Mouse (Mus musculus) hindbrain, embryonic 16.5 days (tissue): ENCODE results near the gene Olfr328. TPM values are rescaled to one million over a fixed set of nuclear protein-coding genes. Genes with fewer than 3 reads are reported as not detected.
"Not testable (repeated sequence)": the region's sequence is repeated elsewhere in the genome, so short reads cannot be mapped to it uniquely, and the experiment has no call there.

Experiments used
- ATAC-seq: fragments of 200-750 bp; cut with Nextera tagmentation; 2 replicates; pipeline ENCODE4 v1.8.0; 2017; ENCODE audit warnings: moderate TSS enrichment, moderate library complexity
- H3K27ac ChIP-seq: fragments of 300-500 bp; sonication (generic); 2 replicates; pipeline ENCODE4 v1.5.1; 2014; ENCODE audit warnings: low read depth, mild to moderate bottlenecking, control low read depth, low read length, moderate library complexity
- H3K27me3 ChIP-seq: fragments of 300-500 bp; sonication (generic); replicated peaks from 2 replicates; pipeline ENCODE4 v1.6.1; 2014; ENCODE audit warnings: low read length; ENCODE audit not compliant: control insufficient read depth, insufficient read depth
- H3K36me3 ChIP-seq: fragments of 300-500 bp; sonication (generic); 2 replicates; pipeline ENCODE4 v1.6.1; 2014; ENCODE audit warnings: mild to moderate bottlenecking, low read length, moderate library complexity, mixed read lengths; ENCODE audit not compliant: control insufficient read depth, insufficient read depth
- H3K4me1 ChIP-seq: fragments of 300-500 bp; sonication (generic); 2 replicates; pipeline ENCODE4 v1.6.1; 2014; ENCODE audit warnings: low read depth, low read length; ENCODE audit not compliant: control insufficient read depth, insufficient read depth
- H3K4me2 ChIP-seq: fragments of 300-500 bp; sonication (generic); 2 replicates; pipeline ENCODE4 v1.6.1; 2014; ENCODE audit warnings: mild to moderate bottlenecking, low read length, control low read depth, moderate library complexity
- H3K4me3 ChIP-seq: fragments of 300-500 bp; sonication (generic); 2 replicates; pipeline ENCODE4 v1.5.1; 2014; ENCODE audit warnings: mild to moderate bottlenecking, low read length, control low read depth, moderate library complexity
- H3K9ac ChIP-seq: fragments of 300-500 bp; sonication (generic); 2 replicates; pipeline ENCODE4 v1.6.1; 2014; ENCODE audit warnings: low read depth, mild to moderate bottlenecking, control low read depth, low read length, moderate library complexity
- H3K9me3 ChIP-seq: fragments of 300-500 bp; sonication (generic); 2 replicates; pipeline ENCODE4 v1.6.1; 2014; ENCODE audit warnings: mild to moderate bottlenecking, low read length, moderate library complexity; ENCODE audit not compliant: control insufficient read depth
- WGBS: fragments of 180-500 bp; shearing (Covaris S2); extraction: QIAGEN DNeasy Blood & Tissue Kit; methylation state at CpG from one replicate; pipeline ENCODE4 v1.1.7; 2014; 5-methylcytosine and 5-hydroxymethylcytosine counted together
- polyA plus RNA-seq: library from polyadenylated mRNA; unstranded; fragments of >200 nt; fragmentation: Nextera tagmentation; extraction: Ambion mirVana; gene quantifications from 2 replicates; pipeline ENCODE4 v1.2.1, GENCODE M21; 2015

Gene Olfr328
- polyA plus RNA-seq, 1 experiment from 2014 or later, result not detected

DNA sequence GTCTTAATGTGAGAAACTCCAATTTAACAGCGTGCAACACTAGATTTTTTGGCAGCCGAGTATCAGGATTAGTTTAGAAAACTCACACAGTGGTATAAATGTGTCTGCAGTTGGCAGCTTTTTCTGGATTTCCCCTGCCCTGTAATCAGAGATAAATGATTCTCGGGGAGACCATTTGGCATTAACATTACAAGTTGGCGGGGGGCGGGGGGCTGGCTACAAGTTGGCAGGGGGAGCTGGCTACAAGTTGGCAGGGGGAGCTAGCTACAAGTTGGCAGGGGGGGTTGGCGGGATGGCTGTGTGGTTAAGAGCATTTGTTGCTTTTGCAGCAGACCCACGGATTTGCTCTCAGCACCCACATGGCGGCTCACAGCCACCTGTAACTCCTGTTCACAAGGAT lies 23.2 kb upstream of the Olfr328 start:
- Histone ChIP-seq H3K4me2 (no peak overlapping the region), H3K36me3 (no peaks in the 10 kb centered on the region), H3K4me1 (no peaks in the 10 kb centered on the region), H3K4me3 (no peak overlapping the region), H3K9me3 (no peaks in the 10 kb centered on the region), H3K27me3 (no peaks in the 10 kb centered on the region), H3K27ac (no peak overlapping the region), H3K9ac (no peak overlapping the region)
- no peak for ATAC-seq
- WGBS, result 66% methylated on average over 8 of the region's 8 CpGs

DNA sequence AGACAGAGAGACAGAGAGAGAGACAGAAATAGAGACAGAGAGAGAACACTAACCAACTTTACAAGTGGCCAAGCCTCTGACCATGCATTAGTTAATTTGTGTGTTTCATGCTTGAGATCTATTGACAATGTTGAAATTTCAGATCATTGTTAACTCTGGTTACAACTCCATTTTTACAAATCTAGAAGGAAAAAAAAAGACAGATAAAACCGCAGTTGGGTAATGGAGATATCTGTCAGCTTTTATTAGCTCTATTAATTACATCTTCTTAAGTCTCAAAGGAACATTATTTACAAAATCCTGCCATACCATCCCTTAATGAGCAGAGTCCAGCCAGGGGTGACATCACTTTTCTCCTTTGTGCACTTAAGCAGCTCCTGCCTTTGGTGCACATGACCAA lies 22.0 kb upstream of the Olfr328 start, which contains the start of gene Olfr325:
Olfr325 (plus strand) TSS at position 301 of the 400 bp plus-strand sequence.
- 80% methylated on average over 1 of the region's 1 CpGs for WGBS
- H3K27me3 ChIP-seq, result no peaks in the 10 kb centered on the region
- no peaks in the 10 kb centered on the region for H3K9me3 ChIP-seq
- no peak within 1 kb of the TSS for H3K27ac ChIP-seq
- no peaks in the 10 kb centered on the region for H3K36me3 ChIP-seq
- H3K4me3 ChIP-seq, result no peak within 1 kb of the TSS
- H3K4me1 ChIP-seq, result no peaks in the 10 kb centered on the region
- no peak for ATAC-seq
- H3K4me2 ChIP-seq, result no peak within 1 kb of the TSS
- H3K9ac ChIP-seq, result no peak within 1 kb of the TSS

DNA sequence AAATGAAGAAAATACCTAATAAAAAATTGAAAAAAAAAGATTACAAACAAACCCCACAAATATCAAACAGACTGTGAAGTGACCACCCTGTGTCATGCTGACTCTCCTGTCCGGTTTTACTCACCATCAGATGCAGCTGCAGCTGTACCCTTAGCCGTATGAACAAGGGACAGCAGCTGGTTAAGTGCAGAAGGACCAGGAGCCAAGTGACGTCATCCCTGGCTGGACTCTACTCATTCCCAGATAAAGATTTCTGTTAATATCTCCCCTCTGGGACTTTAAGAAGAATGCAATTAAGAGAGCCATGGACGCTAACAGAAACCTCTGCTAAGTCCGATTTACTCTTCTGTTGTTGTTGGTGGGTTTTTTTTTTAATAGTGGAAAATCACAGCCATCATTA lies 15.0 kb upstream of the Olfr328 start, which contains the start of gene Olfr224:
Olfr224 (minus strand) TSS at position 149 of the 400 bp plus-strand sequence.
- H3K27me3 ChIP-seq, result no peaks in the 10 kb centered on the region
- ATAC-seq, result no peak
- H3K9ac ChIP-seq, result no peak within 1 kb of the TSS
- H3K4me1 ChIP-seq, result no peaks in the 10 kb centered on the region
- 72% methylated on average over 5 of the region's 5 CpGs for WGBS
- no peaks in the 10 kb centered on the region for H3K36me3 ChIP-seq
- no peak within 1 kb of the TSS for H3K4me2 ChIP-seq
- H3K27ac ChIP-seq, result no peak within 1 kb of the TSS
- no peaks in the 10 kb centered on the region for H3K9me3 ChIP-seq
- H3K4me3 ChIP-seq, result no peak within 1 kb of the TSS

- no peak within 1 kb of the TSS for H3K9ac ChIP-seq
- H3K27ac ChIP-seq, result no peak within 1 kb of the TSS
- ATAC-seq, result no peak
- no peaks in the 10 kb centered on the region for H3K9me3 ChIP-seq
- H3K4me1 ChIP-seq, result no peaks in the 10 kb centered on the region
- no peak within 1 kb of the TSS for H3K4me2 ChIP-seq
- H3K36me3 ChIP-seq, result no peaks in the 10 kb centered on the region
- no peaks in the 10 kb centered on the region for H3K27me3 ChIP-seq
- 84% methylated on average over 5 of the region's 5 CpGs for WGBS
- H3K4me3 ChIP-seq, result no peak within 1 kb of the TSS
Observed at GRCm38 (mm10) chr11:58546322-58546721, 9.1 kb downstream of the Olfr328 start, which contains the start of gene Olfr329-ps. Gene Olfr329-ps (minus strand): TSS chr11:58546422.

DNA sequence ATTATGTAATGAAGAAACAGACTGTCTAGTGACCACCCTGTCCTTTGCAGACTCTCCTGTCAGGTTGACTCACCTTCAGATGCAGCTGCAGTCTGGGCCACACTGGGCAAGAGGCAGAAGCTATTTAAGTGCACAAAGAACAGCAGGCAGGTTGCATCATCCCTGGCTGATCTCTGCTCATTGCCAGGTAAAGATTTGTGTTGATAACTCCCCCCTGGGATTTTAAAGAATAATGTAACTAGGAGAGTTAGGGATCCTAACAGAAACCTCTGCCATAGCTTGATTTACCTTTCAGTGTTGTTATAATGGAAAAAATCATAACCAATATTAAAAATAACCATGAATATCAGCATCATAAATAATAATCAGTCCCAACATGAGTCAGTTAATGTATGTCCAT lies 20.7 kb downstream of the Olfr328 start, which contains the start of gene Olfr330:
Olfr330 (minus strand) TSS at position 101 of the 400 bp plus-strand sequence.
- not testable (repeated sequence) for H3K36me3 ChIP-seq, H3K27me3 ChIP-seq, H3K4me3 ChIP-seq, H3K27ac ChIP-seq, H3K4me1 ChIP-seq, H3K9ac ChIP-seq, H3K4me2 ChIP-seq, H3K9me3 ChIP-seq, ATAC-seq

DNA sequence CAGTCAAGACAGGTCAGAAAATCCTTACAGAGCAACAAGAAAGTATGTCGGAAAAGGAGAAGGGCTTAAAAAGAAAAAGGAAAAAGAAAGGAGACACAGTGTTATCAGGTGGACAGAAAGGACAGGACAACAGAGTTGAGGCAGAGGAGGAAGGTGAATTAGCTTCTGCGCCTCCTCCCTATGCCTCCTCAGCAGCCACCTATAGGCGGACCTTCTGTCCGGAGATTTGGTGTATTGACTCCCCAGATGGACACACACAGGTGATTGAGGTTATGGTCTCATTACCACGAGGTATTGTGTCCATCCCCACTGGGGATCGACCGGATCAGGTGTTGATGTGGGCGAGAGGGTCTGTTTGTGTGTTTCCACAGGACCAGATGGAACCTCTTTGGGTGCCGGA lies 35.7 kb downstream of the Olfr328 start:
- H3K4me1 ChIP-seq, H3K4me2 ChIP-seq, ATAC-seq, H3K36me3 ChIP-seq, H3K9me3 ChIP-seq, H3K4me3 ChIP-seq, H3K27me3 ChIP-seq, H3K27ac ChIP-seq, H3K9ac ChIP-seq: not testable (repeated sequence)
- WGBS, result 93% methylated on average over 6 of the region's 9 CpGs

- not testable (repeated sequence) for H3K9me3 ChIP-seq, H3K4me2 ChIP-seq, H3K27me3 ChIP-seq, H3K4me3 ChIP-seq, H3K9ac ChIP-seq, H3K4me1 ChIP-seq, ATAC-seq, H3K36me3 ChIP-seq, H3K27ac ChIP-seq
- 91% methylated on average over 16 of the region's 18 CpGs for WGBS
Observed at GRCm38 (mm10) chr11:58518916-58519315, 36.5 kb downstream of the Olfr328 start.

DNA sequence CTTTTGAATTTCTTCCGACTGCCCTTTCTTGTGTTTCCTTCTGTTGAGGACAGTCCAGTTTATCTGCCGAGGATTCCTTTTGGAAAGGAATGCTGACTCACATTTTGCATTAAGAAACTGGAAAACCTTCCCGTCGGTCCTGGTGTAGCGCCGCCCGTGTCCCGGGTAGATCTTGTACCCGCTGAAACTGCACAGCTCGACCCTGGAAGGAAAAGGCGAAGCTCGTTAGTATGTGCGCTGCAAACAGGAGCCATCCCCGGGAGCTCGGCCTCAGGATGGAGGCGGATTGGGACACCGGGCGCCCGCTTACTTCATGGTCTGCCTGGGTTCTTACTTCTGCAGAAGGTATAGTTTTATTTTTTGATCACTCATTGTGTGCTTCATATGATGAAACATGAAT lies 46.4 kb downstream of the Olfr328 start:
- not testable (repeated sequence) for H3K36me3 ChIP-seq, H3K9me3 ChIP-seq, H3K27me3 ChIP-seq, H3K9ac ChIP-seq, H3K4me3 ChIP-seq, H3K4me1 ChIP-seq, ATAC-seq, H3K27ac ChIP-seq, H3K4me2 ChIP-seq
- WGBS, result 87% methylated on average over 19 of the region's 19 CpGs

DNA sequence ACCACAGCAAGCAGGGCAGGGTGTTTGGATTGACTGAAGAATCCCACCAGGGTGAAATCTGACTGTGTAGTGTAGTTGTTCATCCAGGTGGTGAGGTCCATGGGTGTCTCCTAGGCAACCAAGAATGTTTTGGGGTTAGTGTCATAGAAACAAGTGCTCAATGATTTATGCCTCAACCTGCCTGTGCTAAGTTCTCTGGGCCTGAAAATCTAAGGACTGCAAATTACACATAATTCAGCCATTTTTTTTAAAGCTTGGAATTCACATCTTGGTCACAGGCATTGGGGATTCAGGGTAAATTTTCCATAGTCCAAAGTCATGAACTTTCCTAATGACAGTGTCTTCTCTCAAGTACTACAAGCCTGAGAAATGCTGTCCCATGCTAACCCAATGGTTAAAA lies 53.0 kb downstream of the Olfr328 start, which contains the start of gene Olfr331:
Olfr331 (minus strand) TSS at position 101 of the 400 bp plus-strand sequence.
- H3K27me3 ChIP-seq, H3K4me3 ChIP-seq, H3K27ac ChIP-seq, H3K4me2 ChIP-seq, H3K4me1 ChIP-seq, H3K9me3 ChIP-seq, H3K36me3 ChIP-seq, ATAC-seq, H3K9ac ChIP-seq: not testable (repeated sequence)
